ENCODE assay signal across 20 mouse cellular contexts in the genomic region with DNA sequence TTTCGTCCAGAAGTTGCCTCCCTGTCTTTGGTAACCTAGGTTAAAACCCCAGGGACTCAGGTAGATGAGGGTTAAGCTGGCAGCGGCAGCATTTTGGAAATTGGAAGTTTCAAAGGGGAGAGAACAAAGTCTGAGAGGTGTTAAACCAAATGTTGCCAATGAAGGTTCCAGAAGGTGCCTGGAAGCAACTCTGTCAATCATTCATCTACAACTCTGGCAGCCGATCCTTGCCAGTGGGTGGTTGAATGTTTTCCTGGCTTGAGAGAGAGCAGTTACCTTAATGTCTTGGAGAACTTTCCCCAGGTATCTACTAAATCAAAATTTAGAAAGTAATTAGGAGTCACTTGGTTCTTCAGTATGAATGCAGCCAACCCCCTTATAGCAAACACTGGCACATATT.
"Had no signal": no experiment of that assay in that cellular context is flagged by ENCODE, and none has a peak within 500 bp of the region (broad histone marks: within the 10 kb centered on the region; RNA-seq: fewer than 3 reads in every experiment).

No protein-coding gene starts in this region.

- ATAC-seq: intestine, postnatal 0 days; liver, embryonic 12.5 days; midbrain, embryonic 13.5 days; midbrain, embryonic 16.5 days had no signal

- H3K36me3 ChIP-seq: liver, embryonic 12.5 days; liver, embryonic 15.5 days; lung, embryonic 15.5 days; midbrain, embryonic 10.5 days; midbrain, embryonic 13.5 days; neural tube, embryonic 13.5 days; stomach, embryonic 15.5 days had no signal

- H3K27ac ChIP-seq: left cerebral cortex, adult 2 months; liver, embryonic 12.5 days; liver, embryonic 15.5 days; lung, embryonic 15.5 days; midbrain, embryonic 10.5 days; midbrain, embryonic 13.5 days; neural tube, embryonic 13.5 days; stomach, embryonic 15.5 days had no signal

- H3K4me1 ChIP-seq: liver, embryonic 12.5 days; liver, embryonic 15.5 days; lung, embryonic 15.5 days; megakaryocyte, embryonic 14.5 days; stomach, embryonic 15.5 days had no signal

- H3K4me3 ChIP-seq: left cerebral cortex, adult 2 months; liver, embryonic 12.5 days; liver, embryonic 15.5 days; lung, embryonic 15.5 days; megakaryocyte, embryonic 14.5 days; midbrain, embryonic 10.5 days; midbrain, embryonic 13.5 days; myocyte; neural tube, embryonic 13.5 days; stomach, embryonic 15.5 days had no signal

- H3K9me3 ChIP-seq: liver, embryonic 12.5 days; liver, embryonic 15.5 days; lung, embryonic 15.5 days; midbrain, embryonic 10.5 days; midbrain, embryonic 13.5 days; neural tube, embryonic 13.5 days; stomach, embryonic 15.5 days had no signal

- H3K4me2 ChIP-seq: liver, embryonic 12.5 days; liver, embryonic 15.5 days; lung, embryonic 15.5 days; midbrain, embryonic 13.5 days; neural tube, embryonic 13.5 days; stomach, embryonic 15.5 days had no signal

- H3K9ac ChIP-seq: liver, embryonic 12.5 days; liver, embryonic 15.5 days; lung, embryonic 15.5 days; midbrain, embryonic 13.5 days; neural tube, embryonic 13.5 days; stomach, embryonic 15.5 days had no signal

- DNase-seq: layer of hippocampus, postnatal 36 days; lung, adult 18-20 months; lung, postnatal 10 days; lung, postnatal 36 days; retina, postnatal 1 day; right cerebral cortex, postnatal 25 days; spleen, adult 18-20 months; thymus, postnatal 25 days had no signal

- H3K27me3 ChIP-seq: liver, embryonic 12.5 days; liver, embryonic 15.5 days; lung, embryonic 15.5 days; megakaryocyte, embryonic 14.5 days; midbrain, embryonic 13.5 days; neural tube, embryonic 13.5 days; stomach, embryonic 15.5 days had no signal
